Mouse (Mus musculus): ENCODE measurements around the gene Zic4.

- TF ChIP-seq CTCF (IDR thresholded peaks at IDR 0.05; ENCODE audit: low read depth) (no peak), EP300 (IDR thresholded peaks at IDR 0.05; ENCODE audit: low read depth) (no peak)
Measured at GRCm38 (mm10) chr9:91386502-91386890, 24.3 kb downstream of the Zic4 start.

Data from liver, postnatal 0 days (tissue).